Mouse (Mus musculus) hindbrain, embryonic 12.5 days (tissue): ENCODE results near the gene 2610528A11Rik. TPM values are rescaled to one million over a fixed set of nuclear protein-coding genes. Genes with fewer than 3 reads are reported as not detected.

Source experiments
- ATAC-seq: fragments of 200-750 bp; cut with Nextera tagmentation; 2 replicates; pipeline ENCODE4 v1.8.0; 2017; ENCODE audit warnings: moderate TSS enrichment; ENCODE audit not compliant: low FRiP score
- H3K27ac ChIP-seq: fragments of 300-500 bp; sonication (generic); 2 replicates; pipeline ENCODE4 v1.5.1; 2016; ENCODE audit warnings: mild to moderate bottlenecking
- H3K27me3 ChIP-seq: fragments of 300-500 bp; sonication (generic); 2 replicates; pipeline ENCODE4 v1.6.1; 2016; ENCODE audit warnings: mild to moderate bottlenecking
- H3K36me3 ChIP-seq: fragments of 300-500 bp; sonication (generic); 2 replicates; pipeline ENCODE4 v1.6.1; 2016; ENCODE audit warnings: mild to moderate bottlenecking
- H3K4me1 ChIP-seq: fragments of 300-500 bp; sonication (generic); 2 replicates; pipeline ENCODE4 v1.6.1; 2016
- H3K4me2 ChIP-seq: fragments of 300-500 bp; sonication (generic); replicated peaks from 2 replicates; pipeline ENCODE4 v1.6.1; 2016; ENCODE audit warnings: mild to moderate bottlenecking
- H3K4me3 ChIP-seq: fragments of 300-500 bp; sonication (generic); 2 replicates; pipeline ENCODE4 v1.5.1; 2016; ENCODE audit warnings: mild to moderate bottlenecking
- H3K9ac ChIP-seq: fragments of 300-500 bp; sonication (generic); 2 replicates; pipeline ENCODE4 v1.6.1; 2016; ENCODE audit warnings: mild to moderate bottlenecking, moderate library complexity
- H3K9me3 ChIP-seq: fragments of 300-500 bp; sonication (generic); replicated peaks from 2 replicates; pipeline ENCODE4 v1.6.1; 2016; ENCODE audit warnings: mild to moderate bottlenecking
- WGBS: fragments of 180-500 bp; shearing (Covaris S2); methylation state at CpG from one replicate; pipeline ENCODE4 v1.1.7; 2016; 5-methylcytosine and 5-hydroxymethylcytosine counted together
- polyA plus RNA-seq: library from polyadenylated mRNA; unstranded; fragments of >200 nt; fragmentation: Nextera tagmentation; extraction: Ambion mirVana; gene quantifications from 2 replicates; pipeline ENCODE4 v1.2.1, GENCODE M21; 2016

Gene 2610528A11Rik
- polyA plus RNA-seq, 1 experiment from 2014 or later = not detected

DNA sequence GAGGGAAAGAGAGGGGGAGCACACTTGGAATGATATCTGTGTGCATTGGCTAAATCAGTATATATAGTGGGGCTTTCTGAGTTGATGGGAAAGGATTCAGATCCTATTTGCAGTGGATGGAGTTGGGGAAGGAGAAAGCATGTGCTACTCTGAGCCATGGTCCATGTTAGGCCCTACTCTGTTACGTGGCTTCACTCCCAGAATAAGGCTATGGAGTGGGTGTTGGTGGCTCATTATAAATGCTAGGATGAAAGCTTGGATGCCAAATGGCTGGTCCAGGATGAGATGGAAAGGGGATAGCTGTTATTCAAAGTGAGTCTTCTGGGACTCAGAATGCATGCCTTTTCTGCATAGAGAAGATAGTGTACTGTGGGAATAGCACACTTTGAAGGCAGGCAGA lies 33.1 kb downstream of the 2610528A11Rik start:
- H3K9ac ChIP-seq = no peak overlapping the region
- 83% methylated on average over 1 of the region's 1 CpGs for WGBS
- no peaks in the 10 kb centered on the region for H3K9me3 ChIP-seq
- no peaks in the 10 kb centered on the region for H3K4me1 ChIP-seq
- no peaks in the 10 kb centered on the region for H3K27me3 ChIP-seq
- H3K4me2 ChIP-seq = no peak overlapping the region
- H3K36me3 ChIP-seq = no peaks in the 10 kb centered on the region
- H3K4me3 ChIP-seq = no peak overlapping the region
- no peak for ATAC-seq
- H3K27ac ChIP-seq = no peak overlapping the region

DNA sequence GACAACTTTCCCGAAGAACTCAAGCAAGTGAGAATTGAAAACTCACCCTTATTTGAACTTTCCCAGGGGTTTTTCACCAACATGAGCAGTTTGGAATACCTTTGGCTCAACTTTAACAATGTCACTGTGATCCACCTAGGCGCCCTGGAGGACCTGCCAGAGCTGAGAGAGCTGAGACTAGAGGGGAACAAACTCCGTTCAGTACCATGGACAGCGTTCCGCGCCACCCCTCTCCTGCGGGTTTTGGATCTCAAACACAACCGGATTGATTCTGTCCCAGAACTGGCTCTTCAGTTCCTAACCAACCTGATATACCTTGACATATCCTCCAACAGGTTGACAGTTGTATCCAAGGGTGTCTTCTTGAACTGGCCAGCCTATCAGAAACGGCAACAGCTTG lies 45.3 kb downstream of the 2610528A11Rik start:
- no peaks in the 10 kb centered on the region for H3K4me1 ChIP-seq
- H3K9me3 ChIP-seq = no peaks in the 10 kb centered on the region
- H3K27me3 ChIP-seq = no peaks in the 10 kb centered on the region
- no peak overlapping the region for H3K9ac ChIP-seq
- no peak overlapping the region for H3K4me3 ChIP-seq
- no peak for ATAC-seq
- no peaks in the 10 kb centered on the region for H3K36me3 ChIP-seq
- WGBS = 20% methylated on average over 9 of the region's 9 CpGs
- no peak overlapping the region for H3K4me2 ChIP-seq
- H3K27ac ChIP-seq = no peak overlapping the region

DNA sequence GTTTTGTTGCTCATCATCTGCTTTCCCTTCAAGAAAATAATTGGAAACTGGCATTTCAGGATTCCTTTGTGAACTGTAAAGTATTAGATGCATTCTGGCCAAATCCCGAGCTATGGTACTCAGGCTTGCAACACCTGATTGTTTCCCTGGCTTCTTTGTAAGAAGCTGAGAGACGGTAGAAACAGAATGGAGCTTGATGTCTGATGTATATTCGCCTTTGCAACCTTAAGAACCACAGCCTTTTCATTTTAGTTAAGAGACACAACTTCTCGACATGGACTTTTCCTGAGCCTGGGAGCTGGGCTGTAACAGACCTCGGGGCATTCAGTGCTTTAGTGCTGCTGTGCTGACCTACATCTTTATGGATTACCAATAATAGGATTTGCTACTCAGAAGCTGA lies 46.2 kb downstream of the 2610528A11Rik start, which contains the start of gene Lrit2:
TSS of gene Lrit2 (plus strand) at position 301 of the 400 bp plus-strand sequence.
- Histone ChIP-seq H3K36me3 (no peaks in the 10 kb centered on the region), H3K27me3 (no peaks in the 10 kb centered on the region), H3K9ac (no peak within 1 kb of the TSS), H3K4me2 (no peak within 1 kb of the TSS), H3K4me3 (no peak within 1 kb of the TSS), H3K9me3 (no peaks in the 10 kb centered on the region), H3K27ac (no peak within 1 kb of the TSS), H3K4me1 (no peaks in the 10 kb centered on the region)
- 78% methylated on average over 5 of the region's 5 CpGs for WGBS
- no peak for ATAC-seq

- H3K27ac ChIP-seq = no peak overlapping the region
- ATAC-seq = no peak
- no peak overlapping the region for H3K9ac ChIP-seq
- no peaks in the 10 kb centered on the region for H3K27me3 ChIP-seq
- no peaks in the 10 kb centered on the region for H3K4me1 ChIP-seq
- no peak overlapping the region for H3K4me3 ChIP-seq
- no peaks in the 10 kb centered on the region for H3K36me3 ChIP-seq
- H3K4me2 ChIP-seq = no peak overlapping the region
- 72% methylated on average over 2 of the region's 2 CpGs for WGBS
- no peaks in the 10 kb centered on the region for H3K9me3 ChIP-seq
Measured at GRCm38 (mm10) chr14:37066636-37067035, 47.2 kb downstream of the 2610528A11Rik start.

DNA sequence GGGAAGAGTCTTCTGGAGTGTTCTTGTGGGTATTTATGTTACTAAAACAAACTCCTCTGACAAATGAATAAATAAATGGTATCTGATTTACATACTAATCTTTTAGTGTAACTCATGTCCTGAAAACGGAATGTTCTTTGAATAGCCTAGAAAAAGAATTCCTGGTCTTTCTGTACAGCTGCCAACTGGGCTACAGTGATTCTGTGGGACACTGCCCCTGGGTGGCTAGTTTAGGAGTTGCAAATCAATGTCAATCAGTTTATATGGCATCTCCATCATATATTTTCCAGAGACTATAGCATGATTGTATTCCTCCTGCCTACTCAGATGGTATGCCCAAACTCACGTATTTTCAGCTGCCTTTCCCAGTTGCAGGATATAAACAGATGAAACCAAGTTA lies 49.0 kb downstream of the 2610528A11Rik start:
- Histone ChIP-seq H3K27ac (no peak overlapping the region), H3K9ac (no peak overlapping the region), H3K9me3 (no peaks in the 10 kb centered on the region), H3K4me1 (no peaks in the 10 kb centered on the region), H3K36me3 (no peaks in the 10 kb centered on the region), H3K27me3 (no peaks in the 10 kb centered on the region), H3K4me3 (no peak overlapping the region), H3K4me2 (no peak overlapping the region)
- 58% methylated on average over 2 of the region's 2 CpGs for WGBS
- ATAC-seq = no peak

Other genes with a start within 250 kb of the 2610528A11Rik start
- gene Ccser2, start 145.2 kb downstream of the 2610528A11Rik start, polyA plus RNA-seq = 58.0 and 59.4 TPM in 2 replicates
- not detected in 2 replicates for gene Rgr, start 65.1 kb downstream of the 2610528A11Rik start, polyA plus RNA-seq
- not detected in 2 replicates for gene Lrit1, start 59.2 kb downstream of the 2610528A11Rik start, polyA plus RNA-seq
- not detected in 2 replicates for gene Lrit2, start 46.1 kb downstream of the 2610528A11Rik start, polyA plus RNA-seq
- 1.8 and 2.4 TPM in 2 replicates for gene Cdhr1, start 15.7 kb downstream of the 2610528A11Rik start, polyA plus RNA-seq
- gene Ghitm, start 21.2 kb upstream of the 2610528A11Rik start, polyA plus RNA-seq = 185 and 190 TPM in 2 replicates